ENCODE assay signal across 8 mouse cellular contexts in the genomic region with DNA sequence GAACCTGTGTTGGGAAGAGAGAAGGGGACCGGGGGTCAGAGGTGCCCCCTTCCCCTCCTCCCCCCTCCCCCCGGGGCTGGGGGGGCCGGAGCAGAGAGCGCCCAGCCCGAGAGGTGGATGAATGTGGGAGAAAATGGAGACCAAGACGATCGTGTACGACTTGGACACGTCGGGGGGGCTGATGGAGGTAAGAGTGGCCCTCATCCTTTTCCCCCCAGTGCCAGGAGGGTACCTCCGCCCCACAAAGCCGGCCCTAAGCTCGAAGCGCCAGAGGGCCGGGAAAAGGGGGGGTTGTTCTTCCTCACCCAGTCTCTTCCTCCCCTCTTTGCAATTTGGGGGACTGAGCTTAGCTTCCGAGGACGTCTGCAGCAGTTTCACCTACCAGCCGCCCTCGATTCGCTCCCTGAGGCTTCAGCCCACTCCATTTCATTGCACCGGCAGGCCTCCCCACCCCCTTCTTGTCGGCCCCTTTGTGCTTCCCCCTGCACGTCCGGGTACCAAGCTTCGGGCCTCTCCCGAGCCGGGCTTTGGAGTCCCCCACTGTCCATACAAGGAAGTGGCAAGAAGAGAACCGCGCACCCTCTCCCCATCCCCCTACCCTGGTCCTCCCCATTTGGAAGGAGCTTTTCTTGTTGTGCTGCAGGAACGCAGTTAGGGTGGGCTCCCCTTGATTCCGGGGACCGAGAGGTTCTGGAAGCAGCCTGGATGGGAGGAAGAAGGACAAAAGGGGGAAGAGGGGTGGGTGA. TPM values are rescaled to one million over a fixed set of nuclear protein-coding genes. Genes with fewer than 3 reads are reported as not detected.
A peak's percentile ranks its signal among the peaks of the same experiment; 100 is the strongest.
DNase-seq lines count a peak whose midpoint lies in the region; ATAC-seq and TF ChIP-seq lines count a peak whose summit lies in the region.

No protein-coding gene starts in this region.

- DNase-seq in A20 (ENCODE audit: low read depth, low spot score): peak; percentile 87
- DNase-seq in adrenal gland, adult (ENCODE audit: inconsistent age in 2 of 2, low spot score in 1 of 2): peak; percentile 72 to 89
- DNase-seq in heart, postnatal 14 days: peak; percentile 48 to 65
- peak; percentile 63 to 64 for DNase-seq in layer of hippocampus, adult 2 months (ENCODE audit: low spot score in 2 of 2)
- DNase-seq in retina, embryonic 14.5 days (ENCODE audit: low spot score): peak; percentile 55
- DNase-seq in urinary bladder, adult 2 months (ENCODE audit: low spot score): peak; percentile 45

- H3K4me2 ChIP-seq in embryonic facial prominence, embryonic 12.5 days (replicated peaks): peak overlapping the region; percentile 70
- H3K4me2 ChIP-seq in lung, embryonic 16.5 days (ENCODE audit: low read depth, low read length): peak overlapping the region; percentile 81

- no peak for ATAC-seq in embryonic facial prominence, embryonic 12.5 days (ENCODE audit: insufficient number of reproducible peaks, insufficient read depth, low FRiP score, low TSS enrichment)
- no peak for ATAC-seq in lung, embryonic 16.5 days (ENCODE audit: low read depth)

- H3K9me3 ChIP-seq in embryonic facial prominence, embryonic 12.5 days: no peaks in the 10 kb centered on the region
- H3K9me3 ChIP-seq in lung, embryonic 16.5 days (ENCODE audit: control insufficient read depth, low read length): no peaks in the 10 kb centered on the region

- H3K27ac ChIP-seq in embryonic facial prominence, embryonic 12.5 days: peak overlapping the region; percentile 97
- H3K27ac ChIP-seq in layer of hippocampus, adult 2 months: peak overlapping the region; percentile 91
- peak overlapping the region; percentile 93 for H3K27ac ChIP-seq in lung, embryonic 16.5 days (ENCODE audit: low read length)

- intact Hi-C loops in heart, postnatal 14 days (cut with DNase I): no loop called here

- H3K27me3 ChIP-seq in embryonic facial prominence, embryonic 12.5 days: no peaks in the 10 kb centered on the region
- no peaks in the 10 kb centered on the region for H3K27me3 ChIP-seq in lung, embryonic 16.5 days (ENCODE audit: control insufficient read depth, insufficient read depth, low read depth, low read length)

- H3K9ac ChIP-seq in embryonic facial prominence, embryonic 12.5 days: peak overlapping the region; percentile 99
- H3K9ac ChIP-seq in lung, embryonic 16.5 days (ENCODE audit: low read length): peak overlapping the region; percentile 94

- peaks cover 16% of the 10 kb centered on the region for H3K36me3 ChIP-seq in embryonic facial prominence, embryonic 12.5 days
- H3K36me3 ChIP-seq in lung, embryonic 16.5 days (ENCODE audit: control insufficient read depth, insufficient read depth, low read length): 0 out of 2 replicates have a peak, but pooled peaks cover 6% of the 10 kb centered on the region

- 0 out of 2 replicates have a peak, but pooled peaks cover 8% of the 10 kb centered on the region for H3K4me1 ChIP-seq in embryonic facial prominence, embryonic 12.5 days
- peaks cover 10% of the 10 kb centered on the region for H3K4me1 ChIP-seq in lung, embryonic 16.5 days (replicated peaks; ENCODE audit: control insufficient read depth, insufficient read depth, low read length)

- TF ChIP-seq CTCF in layer of hippocampus, adult 2 months (conservative IDR thresholded peaks at IDR 0.05): peak; percentile 20; the same call in 1 of the 2 replicates

- WGBS in embryonic facial prominence, embryonic 12.5 days: under 1% methylated on average over 31 of the region's 32 CpGs
- WGBS in lung, embryonic 16.5 days: under 1% methylated on average over 25 of the region's 32 CpGs

- peak overlapping the region; percentile 100 for H3K4me3 ChIP-seq in embryonic facial prominence, embryonic 12.5 days
- peak overlapping the region; percentile 76 for H3K4me3 ChIP-seq in layer of hippocampus, adult 2 months
- H3K4me3 ChIP-seq in lung, embryonic 16.5 days (ENCODE audit: low read length): peak overlapping the region; percentile 88

RNA-seq across cellular contexts. Expression of gene Phf12, which starts 0.8 kb away (rescaled TPM):
- 27.5 and 27.7 TPM in 2 replicates for polyA plus RNA-seq in embryonic facial prominence, embryonic 12.5 days (2016; fragmentation: Nextera tagmentation; extraction: Ambion mirVana)
- total RNA-seq in heart, postnatal 14 days (2021): 10 to 100 TPM; 28.6 to 34.9 TPM
- total RNA-seq in layer of hippocampus, adult 2 months (2021): 10 to 100 TPM; 59.0 to 62.4 TPM
- 13.8 and 13.9 TPM in 2 replicates for polyA plus RNA-seq in lung, embryonic 16.5 days (2015; fragmentation: Nextera tagmentation; extraction: Ambion mirVana)
- polyA plus RNA-seq in urinary bladder, adult 2 months (2012; rRNA removed): 36.4 and 53.7 TPM in 2 replicates

RNA-seq across cellular contexts. Expression of gene Dhrs13, which starts 48.7 kb away (rescaled TPM):
- polyA plus RNA-seq in embryonic facial prominence, embryonic 12.5 days (2016; fragmentation: Nextera tagmentation; extraction: Ambion mirVana): 20.3 and 21.9 TPM in 2 replicates
- total RNA-seq in heart, postnatal 14 days (2021): 1 to 10 TPM; 3.8 to 3.9 TPM
- 1 to 10 TPM; 4.6 to 5.7 TPM for total RNA-seq in layer of hippocampus, adult 2 months (2021)
- polyA plus RNA-seq in lung, embryonic 16.5 days (2015; fragmentation: Nextera tagmentation; extraction: Ambion mirVana): 14.5 and 15.3 TPM in 2 replicates
- 2.2 and 2.5 TPM in 2 replicates for polyA plus RNA-seq in urinary bladder, adult 2 months (2012; rRNA removed)

RNA-seq across cellular contexts. Expression of gene Sez6, which starts 52.8 kb away (rescaled TPM):
- 2.0 and 2.4 TPM in 2 replicates for polyA plus RNA-seq in embryonic facial prominence, embryonic 12.5 days (2016; fragmentation: Nextera tagmentation; extraction: Ambion mirVana)
- under 1 TPM; 0.22 to 0.50 TPM for total RNA-seq in heart, postnatal 14 days (2021)
- 100 to 1,000 TPM; 154 to 159 TPM for total RNA-seq in layer of hippocampus, adult 2 months (2021)
- 0.34 and 0.69 TPM in 2 replicates for polyA plus RNA-seq in lung, embryonic 16.5 days (2015; fragmentation: Nextera tagmentation; extraction: Ambion mirVana)
- polyA plus RNA-seq in urinary bladder, adult 2 months (2012; rRNA removed): 0.09 and 0.21 TPM in 2 replicates

RNA-seq across cellular contexts. Expression of gene Flot2, which starts 54.4 kb away (rescaled TPM):
- polyA plus RNA-seq in embryonic facial prominence, embryonic 12.5 days (2016; fragmentation: Nextera tagmentation; extraction: Ambion mirVana): 51.8 and 54.1 TPM in 2 replicates
- total RNA-seq in heart, postnatal 14 days (2021): 10 to 100 TPM; 66.2 to 69.1 TPM
- 10 to 100 TPM; 70.9 to 77.4 TPM for total RNA-seq in layer of hippocampus, adult 2 months (2021)
- polyA plus RNA-seq in lung, embryonic 16.5 days (2015; fragmentation: Nextera tagmentation; extraction: Ambion mirVana): 67.6 and 70.0 TPM in 2 replicates
- 108 and 126 TPM in 2 replicates for polyA plus RNA-seq in urinary bladder, adult 2 months (2012; rRNA removed)
